Mouse (Mus musculus): ENCODE measurements at regions not wholly inside any gene's neighbourhood (a gene's known extent, or its start where the extent isn't known, plus 50 kb on each side); places are given as distances from the start of the nearest gene placed in this dataset.

GRCm38 (mm10) chrX:93888480-93888879 lies 56.5 kb upstream of the Pdk3 start:
- ATAC-seq (ENCODE audit: insufficient number of reproducible peaks, insufficient read depth, low FRiP score, low read depth): no peak
- whole genome bisulfite sequencing: 66% methylated on average over 4 of the region's 4 CpGs
- Histone ChIP-seq H3K4me3 (ENCODE audit: control insufficient read depth in 1 of 2, insufficient read depth in 1 of 2, low read depth in 1 of 2, low read length in 2 of 2) (no peak overlapping the region), H3K27me3 (ENCODE audit: control insufficient read depth, insufficient read depth, low read length) (no peaks in the 10 kb centered on the region), H3K9ac (ENCODE audit: low read length) (no peak overlapping the region), H3K27ac (replicated peaks in 1 of 2; ENCODE audit: control insufficient read depth in 1 of 2, insufficient read depth in 1 of 2, low read depth in 2 of 2, low read length in 2 of 2) (no peak overlapping the region), H3K4me2 (ENCODE audit: low read length) (no peak overlapping the region), H3K9me3 (ENCODE audit: control insufficient read depth, low read length) (no peaks in the 10 kb centered on the region), H3K4me1 (ENCODE audit: control insufficient read depth in 2 of 2, insufficient read depth in 2 of 2, low read length in 2 of 2) (0 out of 4 replicates have a peak, but pooled peaks cover 0 to 2% of the 10 kb centered on the region in 2 experiments), H3K36me3 (ENCODE audit: control insufficient read depth, insufficient read depth, low read length) (no peaks in the 10 kb centered on the region)

DNA sequence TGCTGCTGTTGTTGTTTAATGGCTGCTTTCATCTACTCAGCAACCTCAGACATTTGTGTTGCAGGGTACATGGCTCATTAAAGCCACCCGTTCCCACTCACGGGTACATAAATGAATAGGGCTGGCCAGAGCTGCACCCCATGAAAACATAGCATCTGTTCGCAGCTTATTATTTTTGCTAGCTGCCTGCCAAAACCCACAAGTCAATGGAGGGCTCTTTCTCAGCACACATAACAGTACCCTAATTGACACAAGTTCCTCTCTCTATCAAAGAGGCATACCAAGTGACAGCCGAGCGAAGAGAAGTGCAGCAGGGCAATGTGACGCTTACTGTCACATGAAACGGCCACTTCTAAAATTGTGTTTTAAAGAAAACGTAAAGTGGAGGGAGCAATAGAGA lies 57.0 kb upstream of the Pdk3 start:
- peak overlapping the region; percentile 31 to 34 for H3K4me3 ChIP-seq (ENCODE audit: control insufficient read depth in 1 of 2, insufficient read depth in 1 of 2, low read depth in 1 of 2, low read length in 2 of 2)
- peak overlapping the region; percentile 56 for H3K4me2 ChIP-seq (ENCODE audit: low read length)
- H3K27me3 ChIP-seq (ENCODE audit: control insufficient read depth, insufficient read depth, low read length): no peaks in the 10 kb centered on the region
- no peaks in the 10 kb centered on the region for H3K9me3 ChIP-seq (ENCODE audit: control insufficient read depth, low read length)
- no peaks in the 10 kb centered on the region for H3K36me3 ChIP-seq (ENCODE audit: control insufficient read depth, insufficient read depth, low read length)
- 73% methylated on average over 8 of the region's 8 CpGs for WGBS
- peak overlapping the region; percentile 27 for H3K9ac ChIP-seq (ENCODE audit: low read length)
- ATAC-seq (ENCODE audit: insufficient number of reproducible peaks, insufficient read depth, low FRiP score, low read depth): no peak
- no peak overlapping the region; a peak in 1 of 4 replicates for H3K27ac ChIP-seq (replicated peaks in 1 of 2; ENCODE audit: control insufficient read depth in 1 of 2, insufficient read depth in 1 of 2, low read depth in 2 of 2, low read length in 2 of 2)
- 0 out of 4 replicates have a peak, but pooled peaks cover 0 to 2% of the 10 kb centered on the region in 2 experiments for H3K4me1 ChIP-seq (ENCODE audit: control insufficient read depth in 2 of 2, insufficient read depth in 2 of 2, low read length in 2 of 2)

GRCm38 (mm10) chrX:93889394-93890042 lies 57.5 kb upstream of the Pdk3 start:
- Histone ChIP-seq H3K9ac (ENCODE audit: low read length) (peak overlapping the region; percentile 27), H3K36me3 (ENCODE audit: control insufficient read depth, insufficient read depth, low read length) (no peaks in the 10 kb centered on the region), H3K4me3 (ENCODE audit: control insufficient read depth in 1 of 2, insufficient read depth in 1 of 2, low read depth in 1 of 2, low read length in 2 of 2) (peak overlapping the region; percentile 31 to 34), H3K9me3 (ENCODE audit: control insufficient read depth, low read length) (no peaks in the 10 kb centered on the region), H3K27ac (replicated peaks in 1 of 2; ENCODE audit: control insufficient read depth in 1 of 2, insufficient read depth in 1 of 2, low read depth in 2 of 2, low read length in 2 of 2) (no peak overlapping the region; a peak in 1 of 4 replicates), H3K4me2 (ENCODE audit: low read length) (peak overlapping the region; percentile 56), H3K4me1 (ENCODE audit: control insufficient read depth in 2 of 2, insufficient read depth in 2 of 2, low read length in 2 of 2) (0 out of 4 replicates have a peak, but pooled peaks cover 0 to 2% of the 10 kb centered on the region in 2 experiments), H3K27me3 (ENCODE audit: control insufficient read depth, insufficient read depth, low read length) (no peaks in the 10 kb centered on the region)
- WGBS: 30% methylated on average over 13 of the region's 13 CpGs
- no peak for ATAC-seq (ENCODE audit: insufficient number of reproducible peaks, insufficient read depth, low FRiP score, low read depth)

GRCm38 (mm10) chrX:93896838-93897820 lies 65.1 kb upstream of the Pdk3 start:
- Histone ChIP-seq H3K27me3 (ENCODE audit: control insufficient read depth, insufficient read depth, low read length) (no peaks in the 10 kb centered on the region), H3K4me1 (ENCODE audit: control insufficient read depth in 2 of 2, insufficient read depth in 2 of 2, low read length in 2 of 2) (no peaks in the 10 kb centered on the region), H3K27ac (replicated peaks in 1 of 2; ENCODE audit: control insufficient read depth in 1 of 2, insufficient read depth in 1 of 2, low read depth in 2 of 2, low read length in 2 of 2) (no peak overlapping the region), H3K9me3 (ENCODE audit: control insufficient read depth, low read length) (no peaks in the 10 kb centered on the region), H3K9ac (ENCODE audit: low read length) (no peak overlapping the region), H3K36me3 (ENCODE audit: control insufficient read depth, insufficient read depth, low read length) (no peaks in the 10 kb centered on the region), H3K4me2 (ENCODE audit: low read length) (no peak overlapping the region), H3K4me3 (ENCODE audit: control insufficient read depth in 1 of 2, insufficient read depth in 1 of 2, low read depth in 1 of 2, low read length in 2 of 2) (no peak overlapping the region)
- 48% methylated on average over 5 of the region's 5 CpGs for WGBS
- no peak for ATAC-seq (ENCODE audit: insufficient number of reproducible peaks, insufficient read depth, low FRiP score, low read depth)

- Histone ChIP-seq H3K4me2 (ENCODE audit: low read length) (no peak overlapping the region), H3K27ac (replicated peaks in 1 of 2; ENCODE audit: control insufficient read depth in 1 of 2, insufficient read depth in 1 of 2, low read depth in 2 of 2, low read length in 2 of 2) (no peak overlapping the region), H3K9ac (ENCODE audit: low read length) (no peak overlapping the region), H3K4me1 (ENCODE audit: control insufficient read depth in 2 of 2, insufficient read depth in 2 of 2, low read length in 2 of 2) (no peaks in the 10 kb centered on the region), H3K27me3 (ENCODE audit: control insufficient read depth, insufficient read depth, low read length) (no peaks in the 10 kb centered on the region), H3K4me3 (ENCODE audit: control insufficient read depth in 1 of 2, insufficient read depth in 1 of 2, low read depth in 1 of 2, low read length in 2 of 2) (no peak overlapping the region), H3K9me3 (ENCODE audit: control insufficient read depth, low read length) (no peaks in the 10 kb centered on the region), H3K36me3 (ENCODE audit: control insufficient read depth, insufficient read depth, low read length) (no peaks in the 10 kb centered on the region)
- no peak for ATAC-seq (ENCODE audit: insufficient number of reproducible peaks, insufficient read depth, low FRiP score, low read depth)
These were observed 65.2 kb upstream of the AU015836 start for GRCm38 (mm10) chrX:93903209-93903608.

DNA sequence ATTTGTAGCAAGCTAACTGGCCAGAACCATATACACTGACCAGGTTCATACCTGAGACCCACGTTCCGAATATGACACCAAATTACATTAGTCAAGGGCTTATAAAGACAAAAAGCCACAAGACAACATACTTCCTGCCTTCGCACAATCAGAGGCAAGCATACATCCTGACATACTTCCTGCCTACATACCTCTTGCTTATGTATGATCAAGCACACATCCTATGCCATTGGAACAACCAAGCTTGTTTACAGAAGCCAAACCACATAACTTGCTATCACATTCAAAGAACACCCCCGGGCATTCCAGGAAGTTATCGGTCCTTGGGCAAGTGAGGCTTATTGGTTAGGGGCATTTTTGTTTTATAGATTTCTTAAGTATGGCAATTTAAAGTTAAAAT lies 62.9 kb upstream of the AU015836 start:
- Histone ChIP-seq H3K27me3 (ENCODE audit: control insufficient read depth, insufficient read depth, low read length) (no peaks in the 10 kb centered on the region), H3K9ac (ENCODE audit: low read length) (no peak overlapping the region), H3K4me1 (ENCODE audit: control insufficient read depth in 2 of 2, insufficient read depth in 2 of 2, low read length in 2 of 2) (no peaks in the 10 kb centered on the region), H3K4me2 (ENCODE audit: low read length) (no peak overlapping the region), H3K9me3 (ENCODE audit: control insufficient read depth, low read length) (no peaks in the 10 kb centered on the region), H3K4me3 (ENCODE audit: control insufficient read depth in 1 of 2, insufficient read depth in 1 of 2, low read depth in 1 of 2, low read length in 2 of 2) (no peak overlapping the region), H3K27ac (replicated peaks in 1 of 2; ENCODE audit: control insufficient read depth in 1 of 2, insufficient read depth in 1 of 2, low read depth in 2 of 2, low read length in 2 of 2) (no peak overlapping the region), H3K36me3 (ENCODE audit: control insufficient read depth, insufficient read depth, low read length) (no peaks in the 10 kb centered on the region)
- 67% methylated on average over 5 of the region's 5 CpGs for WGBS
- no peak for ATAC-seq (ENCODE audit: insufficient number of reproducible peaks, insufficient read depth, low FRiP score, low read depth)

GRCm38 (mm10) chrX:93911087-93911840 lies 57.2 kb upstream of the AU015836 start:
- Histone ChIP-seq H3K9me3 (ENCODE audit: control insufficient read depth, low read length) (no peaks in the 10 kb centered on the region), H3K27ac (replicated peaks in 1 of 2; ENCODE audit: control insufficient read depth in 1 of 2, insufficient read depth in 1 of 2, low read depth in 2 of 2, low read length in 2 of 2) (no peak overlapping the region), H3K36me3 (ENCODE audit: control insufficient read depth, insufficient read depth, low read length) (no peaks in the 10 kb centered on the region), H3K9ac (ENCODE audit: low read length) (peak overlapping the region; percentile 63; the same call in 1 of the 2 replicates), H3K4me1 (ENCODE audit: control insufficient read depth in 2 of 2, insufficient read depth in 2 of 2, low read length in 2 of 2) (no peaks in the 10 kb centered on the region), H3K4me2 (ENCODE audit: low read length) (peak overlapping the region; percentile 65), H3K27me3 (ENCODE audit: control insufficient read depth, insufficient read depth, low read length) (peaks cover 11% of the 10 kb centered on the region), H3K4me3 (ENCODE audit: control insufficient read depth in 1 of 2, insufficient read depth in 1 of 2, low read depth in 1 of 2, low read length in 2 of 2) (peak overlapping the region; percentile 29 to 45)
- 24% methylated on average over 21 of the region's 21 CpGs for WGBS
- no peak for ATAC-seq (ENCODE audit: insufficient number of reproducible peaks, insufficient read depth, low FRiP score, low read depth)

Measured in heart, embryonic 14.5 days (tissue).